Mouse (Mus musculus) intestine, postnatal 0 days (tissue): Measurements from ENCODE around the gene Coq10a. TPM values are rescaled to one million over a fixed set of nuclear protein-coding genes. Genes with fewer than 3 reads are reported as not detected.

ENCODE experiments used
- ATAC-seq: fragments of 200-750 bp; cut with Nextera tagmentation; 2 replicates; pipeline ENCODE4 v1.8.0; 2017; ENCODE audit warnings: mild to moderate bottlenecking, moderate TSS enrichment, moderate library complexity
- H3K27ac ChIP-seq: fragments of 300-500 bp; sonication (generic); 2 replicates; pipeline ENCODE4 v1.5.1; 2014; ENCODE audit warnings: mild to moderate bottlenecking, low read depth, low read length, moderate library complexity
- H3K27me3 ChIP-seq: fragments of 300-500 bp; sonication (generic); replicated peaks from 2 replicates; pipeline ENCODE4 v1.6.1; 2014; ENCODE audit warnings: low read length, mixed read lengths; ENCODE audit not compliant: control insufficient read depth, insufficient read depth
- H3K36me3 ChIP-seq: fragments of 300-500 bp; sonication (generic); 2 replicates; pipeline ENCODE4 v1.6.1; 2014; ENCODE audit warnings: mild to moderate bottlenecking, moderate library complexity; ENCODE audit not compliant: control insufficient read depth, insufficient read depth
- H3K4me1 ChIP-seq: fragments of 300-500 bp; sonication (generic); replicated peaks from 2 replicates; pipeline ENCODE4 v1.6.1; 2014; ENCODE audit warnings: antibody characterized with exemption, low read length, mixed read lengths; ENCODE audit not compliant: control insufficient read depth, insufficient read depth
- H3K4me2 ChIP-seq: fragments of 300-500 bp; sonication (generic); replicated peaks from 2 replicates; pipeline ENCODE4 v1.6.1; 2014; ENCODE audit warnings: low read depth, mild to moderate bottlenecking, moderate library complexity
- H3K4me3 ChIP-seq: fragments of 300-500 bp; sonication (generic); 2 replicates; pipeline ENCODE4 v1.5.1; 2014; ENCODE audit warnings: low read depth, low read length
- H3K9ac ChIP-seq: fragments of 300-500 bp; sonication (generic); 2 replicates; pipeline ENCODE4 v1.6.1; 2014; ENCODE audit warnings: mild to moderate bottlenecking, low read depth, low read length
- H3K9me3 ChIP-seq: fragments of 300-500 bp; sonication (generic); 2 replicates; pipeline ENCODE4 v1.6.1; 2016; ENCODE audit warnings: mixed run types; ENCODE audit not compliant: control insufficient read depth
- CTCF ChIP-seq: sonication (generic); IDR thresholded peaks from 2 replicates; pipeline ENCODE4 v1.5.1; 2016; ENCODE audit warnings: low read depth, mild to moderate bottlenecking, control low read depth, antibody characterized with exemption, moderate library complexity
- WGBS: fragments of 180-500 bp; shearing (Covaris S2); extraction: QIAGEN DNeasy Blood & Tissue Kit; methylation state at CpG from one replicate; pipeline ENCODE4 v1.1.7; 2014; 5-methylcytosine and 5-hydroxymethylcytosine counted together
- polyA plus RNA-seq: library from polyadenylated mRNA; unstranded; fragments of >200 nt; fragmentation: Nextera tagmentation; extraction: Ambion mirVana; gene quantifications from 2 replicates; pipeline ENCODE4 v1.2.1, GENCODE M21; 2015

The Coq10a gene
- polyA plus RNA-seq, 1 experiment from 2014 or later = 22.3 TPM

DNA sequence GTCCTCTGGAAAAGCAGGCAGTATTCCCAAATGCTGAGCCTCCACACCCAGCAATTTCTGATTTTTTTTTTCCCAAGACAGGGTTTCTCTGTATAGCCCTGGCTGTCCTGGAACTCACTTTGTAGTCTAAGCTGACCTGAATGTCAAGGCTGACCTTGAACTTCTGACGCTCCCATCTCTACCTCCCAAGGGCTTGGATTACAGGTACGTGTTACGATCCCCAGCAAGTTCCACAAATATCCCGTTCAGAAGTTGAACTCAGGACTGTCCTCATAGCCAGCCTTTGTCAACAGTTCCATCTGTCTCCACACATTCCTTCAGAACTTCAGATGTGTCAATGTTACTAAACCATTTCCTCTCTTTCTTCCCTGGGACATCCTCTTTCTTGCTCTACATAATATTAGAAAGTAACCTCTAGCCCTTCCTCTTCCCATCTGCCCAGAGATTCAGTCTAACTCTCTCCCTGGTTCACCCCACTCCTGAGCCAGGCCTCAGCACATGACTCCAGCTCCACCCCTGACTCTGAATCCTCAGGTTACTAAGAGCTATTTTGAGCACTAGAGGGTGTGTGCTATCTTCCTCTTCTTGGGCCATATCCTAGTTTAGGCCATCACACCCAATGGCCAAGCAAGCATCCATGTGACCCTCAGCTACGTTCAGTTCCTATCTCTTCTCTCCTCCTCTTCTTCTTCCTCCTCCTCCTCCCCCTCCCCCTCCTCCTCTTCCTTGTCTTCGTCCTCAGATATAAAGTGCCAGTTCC lies 4.4 kb upstream of the Coq10a start:
- no peak; the same call in 1 of the 2 replicates for TF ChIP-seq CTCF

DNA sequence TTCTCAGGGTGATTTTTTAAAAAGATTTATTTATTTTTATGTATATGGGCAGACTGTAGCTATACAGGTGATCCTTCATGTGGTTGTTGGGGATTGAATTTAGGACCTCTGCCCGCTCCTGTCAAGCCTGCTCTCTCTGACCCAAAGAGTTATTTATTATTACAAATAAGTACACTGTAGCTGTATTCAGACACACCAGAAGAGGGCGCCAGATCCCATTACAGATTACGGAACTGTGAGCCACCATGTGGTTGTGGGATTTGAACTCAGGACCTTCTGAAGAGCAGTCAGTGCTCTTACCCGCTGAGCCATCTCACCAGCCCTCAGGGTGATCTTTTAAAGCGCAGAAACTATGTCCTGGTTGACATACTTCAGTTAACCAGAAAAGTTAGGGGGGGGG lies 3.3 kb upstream of the Coq10a start:
- Histone ChIP-seq H3K4me2 (no peak overlapping the region), H3K4me3 (no peak overlapping the region), H3K27me3 (no peaks in the 10 kb centered on the region), H3K4me1 (peaks cover 9% of the 10 kb centered on the region; the same call in 1 of the 2 replicates), H3K27ac (no peak overlapping the region), H3K9me3 (no peaks in the 10 kb centered on the region), H3K9ac (no peak overlapping the region), H3K36me3 (no peaks in the 10 kb centered on the region)
- no peak for ATAC-seq
- 82% methylated on average over 5 of the region's 5 CpGs for WGBS
- peak; percentile 45 for TF ChIP-seq CTCF

More for the DNA sequence above, 4.4 kb upstream of the Coq10a start:
- 53% methylated on average over 6 of the region's 6 CpGs for WGBS
- no peak overlapping the region for H3K4me3 ChIP-seq
- no peak overlapping the region for H3K27ac ChIP-seq
- H3K9ac ChIP-seq = no peak overlapping the region
- no peaks in the 10 kb centered on the region for H3K27me3 ChIP-seq
- no peak overlapping the region for H3K4me2 ChIP-seq
- no peaks in the 10 kb centered on the region for H3K9me3 ChIP-seq
- ATAC-seq = no peak
- H3K4me1 ChIP-seq = peaks cover 10% of the 10 kb centered on the region; the same call in 1 of the 2 replicates
- H3K36me3 ChIP-seq = peaks cover under 1% of the 10 kb centered on the region; the same call in 1 of the 2 replicates

DNA sequence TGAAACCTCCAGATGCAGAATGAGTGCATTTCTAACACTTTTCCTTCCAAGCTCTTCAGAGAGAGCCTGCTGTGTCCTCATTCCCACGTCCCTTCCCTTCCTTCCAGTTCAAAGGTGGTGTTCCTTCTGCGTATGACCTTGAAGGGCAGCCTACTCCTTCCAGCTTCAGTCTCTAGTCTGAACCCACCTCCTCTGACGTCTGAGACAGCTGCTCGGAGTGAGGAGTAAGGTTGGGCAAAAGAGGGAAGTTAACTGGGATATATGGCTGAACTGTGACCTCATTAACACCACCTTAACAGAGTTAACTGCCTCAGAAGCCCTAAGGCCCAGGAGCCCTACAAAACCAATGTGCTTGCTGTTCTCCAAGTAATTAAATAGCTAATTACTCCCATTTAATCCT lies 1.8 kb upstream of the Coq10a start:
- TF ChIP-seq CTCF = no peak
- peak overlapping the region; percentile 50; the same call in 1 of the 2 replicates for H3K27ac ChIP-seq
- no peak overlapping the region; the same call in 1 of the 2 replicates for H3K4me2 ChIP-seq
- no peaks in the 10 kb centered on the region for H3K9me3 ChIP-seq
- H3K4me1 ChIP-seq = peaks cover 9% of the 10 kb centered on the region; the same call in 1 of the 2 replicates
- WGBS = 32% methylated on average over 4 of the region's 4 CpGs
- H3K27me3 ChIP-seq = no peaks in the 10 kb centered on the region
- no peak overlapping the region for H3K9ac ChIP-seq
- H3K36me3 ChIP-seq = no peaks in the 10 kb centered on the region
- ATAC-seq = peak; percentile 50
- H3K4me3 ChIP-seq = no peak overlapping the region

DNA sequence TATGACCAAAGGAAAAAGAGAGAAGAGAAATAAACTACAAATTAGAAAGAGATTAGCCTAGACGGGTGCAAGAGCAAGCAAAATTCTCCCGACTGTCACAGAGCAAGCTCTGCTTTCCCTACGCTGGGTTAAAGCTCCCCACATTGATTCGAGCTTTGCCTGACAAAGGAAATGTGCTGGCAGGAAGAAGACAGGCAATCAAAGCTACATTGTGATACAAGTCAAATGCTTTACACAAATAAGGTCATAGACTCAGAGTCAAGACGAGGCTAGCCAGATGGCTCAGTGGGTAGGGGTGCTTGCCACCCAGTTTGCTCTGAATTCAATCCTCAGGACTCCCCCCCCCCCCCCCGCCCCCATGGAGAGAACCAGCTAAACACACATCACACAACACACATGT lies 1.2 kb upstream of the Coq10a start:
- TF ChIP-seq CTCF = no peak
- no peak overlapping the region for H3K9ac ChIP-seq
- H3K36me3 ChIP-seq = no peaks in the 10 kb centered on the region; the same call in 1 of the 2 replicates
- H3K4me1 ChIP-seq = peaks cover 9% of the 10 kb centered on the region; the same call in 1 of the 2 replicates
- no peaks in the 10 kb centered on the region for H3K9me3 ChIP-seq
- WGBS = 58% methylated on average over 5 of the region's 6 CpGs
- peak overlapping the region; percentile 50; the same call in 1 of the 2 replicates for H3K27ac ChIP-seq
- no peaks in the 10 kb centered on the region for H3K27me3 ChIP-seq
- ATAC-seq = no peak
- no peak overlapping the region; the same call in 1 of the 2 replicates for H3K4me2 ChIP-seq
- no peak overlapping the region for H3K4me3 ChIP-seq

DNA sequence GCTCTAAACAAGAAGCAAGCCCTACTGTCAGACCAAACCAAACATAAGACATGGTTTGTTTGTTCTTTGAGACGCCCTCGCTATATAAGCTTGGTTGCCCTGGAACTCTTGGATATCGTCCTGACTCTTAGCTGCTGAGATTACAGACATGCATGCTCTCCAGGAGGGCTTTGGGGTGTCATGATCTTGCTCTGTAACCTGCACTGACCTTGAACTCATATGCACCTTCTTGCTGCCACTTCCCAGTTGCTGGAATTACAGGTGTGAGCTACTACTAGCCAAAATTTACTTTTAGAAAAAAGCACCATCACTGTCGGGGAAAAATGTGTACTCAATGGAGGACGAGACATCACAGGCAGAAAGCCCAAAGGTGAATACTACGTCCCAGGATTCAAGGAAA lies 802 bp upstream of the Coq10a start:
- Histone ChIP-seq H3K4me1 (peaks cover 9% of the 10 kb centered on the region; the same call in 1 of the 2 replicates), H3K27ac (peak overlapping the region; percentile 92), H3K9ac (peak overlapping the region; percentile 63; the same call in 1 of the 2 replicates), H3K36me3 (no peaks in the 10 kb centered on the region; the same call in 1 of the 2 replicates), H3K9me3 (no peaks in the 10 kb centered on the region), H3K27me3 (no peaks in the 10 kb centered on the region), H3K4me2 (peak overlapping the region; percentile 88), H3K4me3 (peak overlapping the region; percentile 67)
- 65% methylated on average over 6 of the region's 6 CpGs for WGBS
- TF ChIP-seq CTCF = no peak
- no peak for ATAC-seq

DNA sequence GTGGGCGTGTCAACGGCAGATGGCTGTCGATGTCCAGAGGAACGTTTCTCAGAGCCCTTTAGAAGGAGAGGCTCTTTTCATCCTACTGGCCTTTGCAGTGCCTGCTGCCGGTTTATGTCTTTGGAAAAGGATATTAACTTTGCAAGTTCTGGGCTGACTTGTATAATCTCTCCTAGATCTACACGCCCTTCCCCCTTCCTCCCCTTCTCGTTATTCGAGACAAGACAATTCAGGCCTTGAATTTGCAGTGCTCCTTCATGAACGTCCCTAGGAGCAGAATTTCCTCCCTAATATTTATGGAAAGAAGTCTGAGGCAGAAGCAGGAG lies 384 bp upstream of the Coq10a start:
- no peak for ATAC-seq
- no peaks in the 10 kb centered on the region; the same call in 1 of the 2 replicates for H3K36me3 ChIP-seq
- H3K27me3 ChIP-seq = no peaks in the 10 kb centered on the region
- no peak for TF ChIP-seq CTCF
- WGBS = 4% methylated on average over 9 of the region's 9 CpGs
- H3K4me1 ChIP-seq = peaks cover 9% of the 10 kb centered on the region; the same call in 1 of the 2 replicates
- peak overlapping the region; percentile 67 for H3K4me3 ChIP-seq
- peak overlapping the region; percentile 88 for H3K4me2 ChIP-seq
- H3K9me3 ChIP-seq = no peaks in the 10 kb centered on the region
- peak overlapping the region; percentile 92 for H3K27ac ChIP-seq
- H3K9ac ChIP-seq = peak overlapping the region; percentile 63
